Mouse (Mus musculus): Measurements from ENCODE around the gene Trappc6a.

Gene Trappc6a

DNA sequence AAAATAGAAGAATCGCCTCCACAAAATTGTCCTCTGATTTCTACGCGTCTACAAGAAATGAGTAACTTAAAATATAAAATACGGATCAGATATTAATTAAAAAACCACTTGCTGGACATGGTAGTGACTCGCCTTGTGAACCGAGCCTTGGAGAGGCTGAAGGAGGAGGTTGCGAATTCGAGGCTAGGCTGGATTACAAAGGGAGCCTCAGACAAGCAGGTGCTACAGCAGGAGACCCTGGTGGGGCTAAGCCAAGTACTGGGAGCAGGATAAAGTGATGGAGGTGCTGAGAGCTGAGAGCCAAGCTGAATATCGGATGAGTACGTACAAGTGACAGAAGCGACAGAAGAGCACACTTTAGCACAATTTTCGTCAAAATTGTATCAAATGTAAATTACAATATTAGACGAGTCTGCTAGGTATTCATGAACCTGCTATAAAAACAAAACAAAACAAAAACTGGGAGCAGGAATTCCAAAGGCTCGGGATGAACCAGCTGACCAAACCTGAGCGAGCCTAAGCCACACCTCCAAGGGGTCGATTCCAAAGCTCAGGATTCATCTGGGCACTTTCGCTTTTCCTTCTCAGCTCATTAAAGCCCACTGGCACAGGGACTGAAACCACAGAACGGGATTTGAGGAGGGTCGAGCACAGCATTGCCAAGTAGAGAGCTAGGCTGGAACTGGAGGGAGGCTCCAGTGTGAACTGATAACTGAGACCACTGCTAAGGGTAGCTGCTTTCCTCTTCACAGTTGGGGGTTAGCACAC, 54.6 kb downstream of the Trappc6a start, which contains the start of gene Ppp1r37:
Gene Ppp1r37 (minus strand): TSS at position 434 of the 768 bp plus-strand sequence.
- DNase-seq, result peak; percentile 49

DNA sequence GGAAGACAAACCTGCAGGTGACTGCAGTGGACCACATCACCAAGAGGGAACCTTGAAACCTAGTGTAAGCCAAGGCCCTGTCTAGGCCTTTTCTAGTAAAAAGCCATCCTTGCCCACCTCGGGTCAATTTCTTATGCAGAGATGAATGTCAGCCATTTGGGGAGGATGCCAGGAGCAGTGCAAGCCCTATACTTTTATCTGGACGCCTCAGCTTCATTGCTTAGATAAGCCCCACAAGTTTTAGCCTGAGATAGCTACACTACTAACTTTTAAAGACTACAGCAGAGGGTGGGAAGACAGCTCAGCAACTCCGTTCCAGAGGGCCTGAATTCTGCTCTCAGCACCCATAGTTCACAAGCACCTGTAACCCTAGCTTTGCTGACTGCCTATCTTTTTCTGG, 55.7 kb downstream of the Trappc6a start:
- no peak for DNase-seq

DNA sequence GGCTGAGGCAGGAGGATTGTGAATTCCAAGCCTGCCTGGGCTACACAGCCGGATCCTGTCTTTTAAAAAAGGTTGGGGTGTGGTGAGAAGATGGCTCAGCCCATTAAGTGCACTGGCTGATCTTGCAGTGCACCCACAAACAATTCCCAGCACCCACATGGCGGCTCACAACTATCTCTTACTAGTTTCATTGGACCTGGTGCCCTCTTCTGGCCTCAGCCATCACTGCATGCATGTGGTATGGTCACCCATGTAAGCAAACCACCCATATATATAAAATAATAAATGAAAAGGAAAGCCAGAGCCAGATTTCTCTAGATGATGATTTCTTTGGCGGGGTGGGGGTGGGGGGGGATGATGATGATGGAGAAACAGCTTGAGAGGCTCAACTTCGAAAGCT, 56.3 kb downstream of the Trappc6a start:
- no peak for DNase-seq

All from kidney, adult 11 months (tissue).